Mouse (Mus musculus) midbrain, embryonic 15.5 days (tissue): ENCODE data around the gene Pdcl3. TPM values are rescaled to one million over a fixed set of nuclear protein-coding genes. Genes with fewer than 3 reads are reported as not detected.

Source experiments
- ATAC-seq: fragments of 200-750 bp; cut with Nextera tagmentation; replicated peaks from 2 replicates; pipeline ENCODE4 v1.8.0; 2017; ENCODE audit warnings: moderate TSS enrichment
- H3K27ac ChIP-seq: fragments of 300-500 bp; sonication (generic); 2 replicates; pipeline ENCODE4 v1.5.1; 2015; ENCODE audit warnings: mild to moderate bottlenecking, inconsistent platforms
- H3K27me3 ChIP-seq: fragments of 300-500 bp; sonication (generic); replicated peaks from 2 replicates; pipeline ENCODE4 v1.6.1; 2015; ENCODE audit warnings: inconsistent platforms
- H3K36me3 ChIP-seq: fragments of 300-500 bp; sonication (generic); replicated peaks from 2 replicates; pipeline ENCODE4 v1.6.1; 2015; ENCODE audit warnings: inconsistent platforms
- H3K4me1 ChIP-seq: fragments of 300-500 bp; sonication (generic); 2 replicates; pipeline ENCODE4 v1.6.1; 2015; ENCODE audit warnings: inconsistent platforms
- H3K4me2 ChIP-seq: fragments of 300-500 bp; sonication (generic); 2 replicates; pipeline ENCODE4 v1.6.1; 2015; ENCODE audit warnings: inconsistent platforms, mild to moderate bottlenecking, moderate library complexity
- H3K4me3 ChIP-seq: fragments of 300-500 bp; sonication (generic); 2 replicates; pipeline ENCODE4 v1.5.1; 2015; ENCODE audit warnings: mild to moderate bottlenecking, inconsistent platforms
- H3K9ac ChIP-seq: fragments of 300-500 bp; sonication (generic); 2 replicates; pipeline ENCODE4 v1.6.1; 2015; ENCODE audit warnings: mild to moderate bottlenecking, inconsistent platforms
- H3K9me3 ChIP-seq: fragments of 300-500 bp; sonication (generic); 2 replicates; pipeline ENCODE4 v1.6.1; 2016; ENCODE audit warnings: inconsistent platforms
- WGBS: fragments of 180-500 bp; shearing (Covaris S2); methylation state at CpG from one replicate; pipeline ENCODE4 v1.1.7; 2015; ENCODE audit warnings: mixed read lengths; 5-methylcytosine and 5-hydroxymethylcytosine counted together
- polyA plus RNA-seq: library from polyadenylated mRNA; unstranded; fragments of >200 nt; fragmentation: Nextera tagmentation; extraction: Ambion mirVana; gene quantifications from 2 replicates; pipeline ENCODE4 v1.2.1, GENCODE M21; 2015

Pdcl3 gene
- 147 TPM in 2 replicates for polyA plus RNA-seq

DNA sequence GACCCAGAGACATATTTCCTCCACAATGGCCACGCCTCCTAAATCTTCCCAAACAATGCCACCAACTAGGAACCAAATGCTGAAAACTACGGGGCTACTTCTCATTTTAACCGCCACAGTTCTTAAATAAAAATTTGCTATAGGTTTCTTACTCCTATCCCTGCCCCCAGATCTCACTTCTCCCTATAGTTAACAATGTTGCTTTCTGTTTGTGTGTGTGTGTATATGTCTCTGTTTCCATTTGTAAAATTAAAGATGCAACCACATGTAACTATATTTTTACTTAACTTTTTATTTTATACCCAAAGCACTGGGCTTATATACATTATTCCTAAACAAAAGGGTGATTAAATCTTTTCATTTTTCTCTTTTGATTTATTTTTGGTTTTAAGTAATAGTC lies at the start of gene Pdcl3:
TSS of gene Pdcl3 (plus strand) at position 301 of the 400 bp plus-strand sequence.
- H3K4me2 ChIP-seq = no peak within 1 kb of the TSS

DNA sequence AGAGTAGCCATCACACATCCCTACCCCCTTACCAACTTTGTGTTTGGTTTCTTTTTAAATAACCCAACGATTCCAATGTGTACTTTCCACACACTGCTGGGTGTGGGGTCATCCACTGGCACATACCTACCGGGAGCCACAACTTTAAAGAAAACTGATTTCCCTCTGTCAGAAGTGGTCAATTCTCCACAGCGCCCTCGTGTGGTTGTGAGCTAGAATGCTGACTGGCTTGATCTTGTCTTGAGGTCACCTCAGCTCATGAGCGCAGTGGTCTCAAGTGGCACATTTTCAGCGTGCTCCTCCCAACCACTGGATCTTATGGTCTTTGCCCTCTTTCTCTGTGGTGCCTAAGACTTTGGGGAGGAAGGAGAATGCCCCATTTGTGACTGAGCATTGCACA lies 48.6 kb upstream of the Pdcl3 start:
- WGBS = 25% methylated on average over 6 of the region's 6 CpGs
- Histone ChIP-seq H3K9me3 (no peaks in the 10 kb centered on the region), H3K4me2 (no peak overlapping the region), H3K9ac (no peak overlapping the region), H3K36me3 (no peaks in the 10 kb centered on the region), H3K27me3 (no peaks in the 10 kb centered on the region), H3K4me1 (no peaks in the 10 kb centered on the region), H3K4me3 (no peak overlapping the region), H3K27ac (no peak overlapping the region)
- no peak for ATAC-seq

More for the DNA sequence above, at the start of gene Pdcl3:
- ATAC-seq = no peak
- Histone ChIP-seq H3K9me3 (no peaks in the 10 kb centered on the region), H3K9ac (no peak within 1 kb of the TSS), H3K27me3 (no peaks in the 10 kb centered on the region), H3K4me3 (no peak within 1 kb of the TSS), H3K4me1 (peaks cover 18% of the 10 kb centered on the region), H3K36me3 (no peaks in the 10 kb centered on the region), H3K27ac (no peak within 1 kb of the TSS)
- 87% methylated on average over 3 of the region's 3 CpGs for WGBS

DNA sequence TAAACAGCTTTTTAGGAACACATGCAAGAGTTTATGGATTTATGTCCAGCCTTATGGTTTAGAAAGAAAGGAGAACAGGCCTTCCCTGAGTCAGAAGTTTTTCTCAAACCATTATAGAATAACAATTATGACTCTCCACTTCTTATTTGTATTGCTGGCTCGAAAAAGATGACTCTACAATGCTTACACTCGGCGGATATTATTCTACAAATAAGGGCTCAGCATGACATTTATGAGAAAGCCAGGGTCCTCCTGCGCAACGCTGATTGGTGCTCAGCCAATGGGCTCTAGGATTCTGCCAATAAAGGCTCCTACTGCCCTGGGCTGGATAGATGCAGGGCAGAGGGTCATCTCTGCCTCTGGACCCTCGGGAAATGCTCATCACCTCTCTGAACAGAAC lies 46.6 kb upstream of the Pdcl3 start, which contains the start of gene Nms:
TSS of gene Nms (plus strand) at position 301 of the 400 bp plus-strand sequence.
- no peak within 1 kb of the TSS for H3K9ac ChIP-seq
- H3K36me3 ChIP-seq = no peaks in the 10 kb centered on the region
- H3K9me3 ChIP-seq = no peaks in the 10 kb centered on the region
- 76% methylated on average over 6 of the region's 6 CpGs for WGBS
- no peak for ATAC-seq
- H3K27me3 ChIP-seq = no peaks in the 10 kb centered on the region
- no peak within 1 kb of the TSS for H3K4me2 ChIP-seq
- no peak within 1 kb of the TSS for H3K4me3 ChIP-seq
- H3K4me1 ChIP-seq = no peaks in the 10 kb centered on the region
- no peak within 1 kb of the TSS for H3K27ac ChIP-seq

DNA sequence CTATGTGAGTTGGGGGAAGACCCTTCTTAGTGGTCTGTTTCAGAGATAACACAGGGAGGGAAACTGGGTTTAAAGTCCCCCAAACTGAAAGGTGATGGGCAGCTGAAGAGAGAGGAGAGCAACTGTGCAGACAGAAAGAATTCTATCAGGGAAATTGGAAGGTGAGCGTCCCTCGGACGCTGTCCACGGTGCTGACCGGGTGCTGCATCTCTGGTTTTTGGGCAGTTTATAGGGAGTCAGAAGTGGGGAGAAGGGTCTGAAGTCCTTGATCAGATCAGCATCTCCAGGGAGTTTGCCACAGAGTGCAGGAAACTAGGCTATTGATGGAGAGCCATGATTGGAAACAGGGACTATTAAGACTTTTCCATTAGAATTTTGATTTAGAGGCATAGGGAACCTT lies 45.8 kb upstream of the Pdcl3 start:
- no peak overlapping the region for H3K9ac ChIP-seq
- no peak overlapping the region for H3K4me3 ChIP-seq
- H3K4me1 ChIP-seq = no peaks in the 10 kb centered on the region
- H3K9me3 ChIP-seq = no peaks in the 10 kb centered on the region
- ATAC-seq = no peak
- no peak overlapping the region for H3K4me2 ChIP-seq
- no peaks in the 10 kb centered on the region for H3K36me3 ChIP-seq
- H3K27ac ChIP-seq = no peak overlapping the region
- no peaks in the 10 kb centered on the region for H3K27me3 ChIP-seq
- 4% methylated on average over 5 of the region's 5 CpGs for WGBS

DNA sequence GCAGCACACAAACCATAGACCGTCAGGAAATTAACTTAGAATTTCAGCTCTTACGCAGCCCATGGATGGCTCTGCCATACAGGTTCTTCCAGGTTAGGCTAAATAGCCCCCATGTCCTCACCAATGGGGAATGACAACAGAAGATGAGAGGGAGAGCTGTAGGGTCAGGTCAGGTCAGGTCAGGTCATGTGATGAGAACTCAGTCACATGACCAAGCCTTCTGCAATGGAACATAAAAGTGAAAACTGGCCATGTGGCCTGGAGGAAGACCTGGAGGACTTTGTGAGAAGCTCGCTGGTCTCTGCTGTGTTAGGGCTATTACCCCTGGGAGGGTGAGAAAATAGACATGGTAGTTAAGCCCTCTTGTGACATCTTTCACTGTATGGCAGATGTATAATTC lies 29.0 kb upstream of the Pdcl3 start:
- Histone ChIP-seq H3K27me3 (no peaks in the 10 kb centered on the region), H3K27ac (no peak overlapping the region), H3K36me3 (no peaks in the 10 kb centered on the region), H3K4me1 (no peaks in the 10 kb centered on the region), H3K9me3 (no peaks in the 10 kb centered on the region), H3K9ac (no peak overlapping the region), H3K4me3 (no peak overlapping the region), H3K4me2 (no peak overlapping the region)
- 92% methylated on average over 3 of the region's 3 CpGs for WGBS
- no peak for ATAC-seq

DNA sequence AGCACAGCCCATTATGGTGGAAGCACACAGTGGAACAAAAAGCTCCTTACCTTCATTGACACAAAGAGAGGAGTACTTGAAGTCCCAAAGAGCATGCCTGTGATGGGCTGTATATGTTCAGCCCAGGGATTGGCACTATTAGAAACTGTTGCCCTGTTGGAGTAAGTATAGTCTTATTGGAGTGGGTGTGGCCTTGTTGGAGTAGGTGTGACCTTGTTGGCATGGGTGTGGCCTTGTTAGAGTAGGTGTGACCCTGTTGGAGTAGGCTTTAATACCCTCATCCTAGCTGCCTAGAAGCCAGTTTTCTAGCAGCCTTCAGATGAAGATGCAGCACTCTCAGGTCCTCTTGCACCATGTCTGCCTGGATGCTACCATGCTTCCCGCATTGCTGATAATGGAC lies 16.3 kb upstream of the Pdcl3 start:
- 90% methylated on average over 1 of the region's 1 CpGs for WGBS
- no peaks in the 10 kb centered on the region for H3K27me3 ChIP-seq
- no peaks in the 10 kb centered on the region for H3K9me3 ChIP-seq

DNA sequence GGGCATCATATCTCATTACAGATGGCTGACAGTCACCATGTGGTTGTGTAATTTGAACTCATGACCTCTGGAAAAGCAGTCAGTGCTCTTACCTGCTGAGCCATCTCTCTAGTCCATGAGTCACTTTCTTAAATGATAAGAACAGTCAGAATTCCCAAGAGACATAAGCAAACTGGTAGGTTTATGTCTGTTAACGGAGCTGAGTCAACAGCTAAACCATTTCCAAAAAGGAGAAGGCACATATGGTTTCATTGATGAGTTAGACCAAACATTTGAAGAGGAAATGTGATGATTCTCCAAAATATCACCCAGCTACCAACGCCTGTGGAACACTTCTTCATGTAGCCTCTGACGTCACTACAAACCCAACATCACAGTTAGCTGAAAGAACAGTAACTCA lies 13.7 kb upstream of the Pdcl3 start:
- no peak for ATAC-seq

More for the DNA sequence above, 16.3 kb upstream of the Pdcl3 start:
- Histone ChIP-seq H3K4me3 (no peak overlapping the region), H3K36me3 (no peaks in the 10 kb centered on the region), H3K9ac (no peak overlapping the region), H3K27ac (no peak overlapping the region), H3K4me1 (no peaks in the 10 kb centered on the region), H3K4me2 (no peak overlapping the region)
- ATAC-seq = no peak

DNA sequence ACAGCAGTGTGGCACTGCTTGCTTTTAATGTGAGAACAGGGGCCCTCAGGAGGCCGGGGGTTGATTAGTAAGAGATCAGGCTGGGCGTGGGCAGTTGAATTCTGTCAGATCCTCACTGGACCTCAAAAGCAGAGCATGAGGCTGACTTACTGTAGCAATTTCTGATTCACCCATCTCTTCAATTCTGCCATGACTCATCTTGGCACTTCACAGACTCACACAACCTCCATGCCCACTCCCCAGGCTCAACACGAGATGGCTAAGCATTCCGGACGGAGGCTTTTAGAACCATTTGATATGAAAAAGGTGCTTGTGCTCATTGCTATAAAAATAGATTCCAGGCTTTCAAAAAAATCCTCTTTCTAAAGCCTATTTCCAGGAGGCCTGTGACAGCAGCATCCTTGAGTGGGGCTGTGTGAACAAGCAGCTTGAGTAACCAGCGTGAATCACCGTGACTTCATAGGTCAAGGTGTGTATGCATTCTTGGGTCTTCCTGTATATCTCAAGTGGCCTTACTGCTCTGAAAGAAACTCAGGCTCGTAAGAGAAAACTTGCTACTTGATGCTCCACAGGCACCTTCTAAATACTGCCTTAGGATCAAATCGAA lies 12.3 kb upstream of the Pdcl3 start:
- H3K9ac ChIP-seq = no peak overlapping the region
- 86% methylated on average over 9 of the region's 9 CpGs for WGBS

More for the DNA sequence above, 13.7 kb upstream of the Pdcl3 start:
- 87% methylated on average over 3 of the region's 3 CpGs for WGBS
- Histone ChIP-seq H3K27ac (no peak overlapping the region), H3K9ac (no peak overlapping the region), H3K36me3 (no peaks in the 10 kb centered on the region), H3K4me1 (no peaks in the 10 kb centered on the region), H3K27me3 (no peaks in the 10 kb centered on the region), H3K4me3 (no peak overlapping the region), H3K4me2 (no peak overlapping the region), H3K9me3 (no peaks in the 10 kb centered on the region)

DNA sequence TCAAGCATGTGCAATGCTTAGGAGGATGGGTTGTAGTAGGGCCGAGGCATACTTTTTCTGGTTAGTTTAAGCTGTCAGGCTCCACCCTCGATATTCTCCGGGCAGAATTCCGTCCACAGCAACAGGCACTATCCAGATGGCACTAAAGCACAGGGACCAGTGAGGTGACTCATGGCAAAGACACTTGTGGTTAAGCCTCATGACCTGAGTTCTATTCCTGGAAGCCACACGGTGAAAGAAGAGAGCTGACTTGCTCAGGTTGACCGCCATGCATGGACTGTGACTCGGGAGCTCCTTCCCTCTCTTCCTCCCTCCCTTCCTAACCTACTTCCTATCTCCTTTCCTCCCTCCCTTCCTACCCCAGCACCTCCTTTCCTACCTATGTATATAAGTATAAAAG lies 5.5 kb upstream of the Pdcl3 start:
- ATAC-seq = no peak
- 84% methylated on average over 7 of the region's 7 CpGs for WGBS
- H3K27me3 ChIP-seq = no peaks in the 10 kb centered on the region
- no peaks in the 10 kb centered on the region for H3K9me3 ChIP-seq
- H3K9ac ChIP-seq = no peak overlapping the region
- H3K4me1 ChIP-seq = no peaks in the 10 kb centered on the region
- no peak overlapping the region for H3K4me2 ChIP-seq
- H3K36me3 ChIP-seq = no peaks in the 10 kb centered on the region
- no peak overlapping the region for H3K27ac ChIP-seq
- no peak overlapping the region for H3K4me3 ChIP-seq

More for the DNA sequence above, 12.3 kb upstream of the Pdcl3 start:
- no peak overlapping the region for H3K4me2 ChIP-seq
- H3K9me3 ChIP-seq = no peaks in the 10 kb centered on the region
- no peaks in the 10 kb centered on the region for H3K27me3 ChIP-seq
- H3K4me3 ChIP-seq = no peak overlapping the region
- H3K27ac ChIP-seq = no peak overlapping the region
- H3K4me1 ChIP-seq = no peaks in the 10 kb centered on the region
- no peak for ATAC-seq
- no peaks in the 10 kb centered on the region for H3K36me3 ChIP-seq

DNA sequence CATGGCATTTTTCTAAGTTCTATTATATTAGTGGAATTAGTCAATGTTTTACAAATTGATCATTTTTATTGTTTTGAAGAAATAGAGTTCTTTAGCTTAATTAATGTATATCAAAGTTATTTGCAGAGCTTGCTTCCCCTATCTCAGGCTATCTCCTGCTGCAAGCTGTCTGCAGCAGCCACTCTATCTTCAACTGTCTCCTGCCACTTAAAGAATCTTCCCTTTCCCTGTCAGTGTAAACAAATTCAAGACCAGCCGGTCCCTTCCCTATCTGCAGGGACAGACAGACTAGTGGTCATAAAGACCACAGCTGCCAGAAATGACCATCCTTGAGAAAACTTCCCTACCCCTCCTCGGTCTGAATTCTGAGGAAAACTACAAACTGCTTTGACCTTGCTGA lies 1.5 kb upstream of the Pdcl3 start:
- no peak overlapping the region for H3K9ac ChIP-seq

DNA sequence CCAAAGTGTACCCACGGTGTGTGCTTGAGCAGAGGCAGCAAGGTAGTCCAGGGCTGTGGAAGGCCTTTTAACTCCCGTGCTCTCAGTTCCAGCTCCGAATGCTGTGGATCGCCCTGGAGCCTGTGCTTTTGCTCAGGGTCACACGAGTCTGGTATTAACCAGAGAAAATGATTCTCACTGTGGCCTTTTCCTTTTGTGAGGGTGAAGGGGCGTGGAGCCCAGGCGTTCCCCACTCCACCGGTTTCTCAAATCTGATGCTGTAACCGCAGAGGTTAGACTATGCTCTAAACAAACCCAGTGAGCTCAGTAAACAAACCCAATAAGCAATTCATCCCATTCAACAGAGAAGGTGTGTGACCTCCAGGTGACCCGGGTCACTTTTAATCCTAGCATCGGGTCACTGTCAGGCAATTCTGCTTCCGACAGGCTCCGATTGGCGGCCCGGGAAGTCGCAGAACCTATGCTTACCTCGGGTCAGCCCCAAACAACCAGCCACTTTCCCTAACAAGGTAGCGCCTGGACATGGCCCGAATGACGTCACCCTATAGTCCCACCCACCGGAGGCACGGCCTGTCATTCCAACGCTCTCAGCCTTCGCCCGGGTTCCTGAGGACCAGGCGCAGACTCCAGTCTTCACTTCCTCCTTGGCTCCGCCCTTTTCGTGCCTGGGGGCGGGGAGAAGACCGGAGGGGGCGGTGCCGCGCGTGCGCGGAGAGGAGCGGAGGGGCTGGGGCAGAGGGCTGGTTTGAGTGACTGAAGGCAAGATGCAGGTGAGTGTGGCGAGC lies 1.9 kb downstream of the Pdcl3 start:
- ATAC-seq = peak; percentile 99
- Histone ChIP-seq H3K9me3 (no peaks in the 10 kb centered on the region), H3K4me1 (peaks cover 22% of the 10 kb centered on the region), H3K4me2 (peak overlapping the region; percentile 58), H3K9ac (peak overlapping the region; percentile 70), H3K27ac (peak overlapping the region; percentile 77), H3K4me3 (peak overlapping the region; percentile 63), H3K27me3 (no peaks in the 10 kb centered on the region), H3K36me3 (no peaks in the 10 kb centered on the region)
- WGBS = 5% methylated on average over 38 of the region's 38 CpGs

More for the DNA sequence above, 1.5 kb upstream of the Pdcl3 start:
- WGBS = 83% methylated on average over 2 of the region's 2 CpGs
- H3K27me3 ChIP-seq = no peaks in the 10 kb centered on the region
- no peaks in the 10 kb centered on the region for H3K9me3 ChIP-seq
- ATAC-seq = no peak
- no peaks in the 10 kb centered on the region for H3K36me3 ChIP-seq
- H3K4me3 ChIP-seq = no peak overlapping the region
- no peak overlapping the region for H3K27ac ChIP-seq
- peaks cover 12% of the 10 kb centered on the region for H3K4me1 ChIP-seq
- no peak overlapping the region for H3K4me2 ChIP-seq

DNA sequence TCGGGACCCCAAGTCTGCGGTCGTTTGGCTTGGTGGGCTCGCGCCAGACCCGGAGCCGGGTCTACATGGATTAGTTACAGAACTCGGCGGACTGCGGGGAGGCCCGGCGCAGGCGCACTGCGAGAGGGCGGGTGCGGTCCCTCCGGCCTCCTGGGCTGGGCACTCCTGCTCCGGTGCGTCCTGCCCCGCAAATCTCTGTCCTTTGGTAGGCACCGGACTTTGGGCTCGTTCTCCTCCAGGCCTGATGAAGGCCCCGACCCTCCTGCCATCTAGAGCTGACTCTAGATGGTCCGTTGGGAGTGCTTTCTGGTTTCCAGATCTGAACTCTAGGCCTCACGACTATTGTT lies 2.4 kb downstream of the Pdcl3 start:
- peak overlapping the region; percentile 77 for H3K27ac ChIP-seq
- H3K27me3 ChIP-seq = no peaks in the 10 kb centered on the region
- H3K36me3 ChIP-seq = no peaks in the 10 kb centered on the region
- peak; percentile 88 for ATAC-seq
- peaks cover 22% of the 10 kb centered on the region for H3K4me1 ChIP-seq
- WGBS = under 1% methylated on average over 25 of the region's 25 CpGs
- H3K4me3 ChIP-seq = peak overlapping the region; percentile 63
- H3K9ac ChIP-seq = peak overlapping the region; percentile 70
- peak overlapping the region; percentile 58 for H3K4me2 ChIP-seq
- H3K9me3 ChIP-seq = no peaks in the 10 kb centered on the region

DNA sequence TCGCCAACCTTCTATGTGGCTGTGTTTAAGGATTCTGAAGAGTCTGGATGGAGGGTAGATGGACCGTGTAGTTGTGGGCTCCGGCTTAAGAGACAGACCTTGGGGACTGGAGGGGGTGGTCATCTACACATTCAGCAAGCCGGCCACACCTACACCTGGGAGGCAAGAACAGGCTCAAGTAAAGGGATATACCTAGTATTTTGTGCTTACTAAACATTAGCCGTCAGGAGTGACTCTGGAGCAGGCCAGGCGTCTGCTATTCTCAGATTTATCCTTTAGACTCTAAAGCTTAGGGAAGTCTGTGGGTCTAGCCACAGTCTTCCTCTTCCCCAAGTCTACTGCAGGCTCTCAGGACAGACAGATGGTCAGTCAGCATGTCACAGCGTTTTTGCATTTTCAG lies 2.9 kb downstream of the Pdcl3 start:
- Histone ChIP-seq H3K9me3 (no peaks in the 10 kb centered on the region), H3K4me2 (peak overlapping the region; percentile 58), H3K9ac (peak overlapping the region; percentile 70), H3K4me3 (peak overlapping the region; percentile 63), H3K4me1 (peaks cover 22% of the 10 kb centered on the region), H3K27me3 (no peaks in the 10 kb centered on the region), H3K27ac (peak overlapping the region; percentile 77; the same call in 1 of the 2 replicates), H3K36me3 (peaks cover 5% of the 10 kb centered on the region; the same call in 1 of the 2 replicates)
- 36% methylated on average over 7 of the region's 7 CpGs for WGBS
- no peak for ATAC-seq
